Mouse (Mus musculus): Measurements from ENCODE around the gene Ptgr1. TPM values are rescaled to one million over a fixed set of nuclear protein-coding genes. Genes with fewer than 3 reads are reported as not detected.

The Ptgr1 gene
- polyA plus RNA-seq, 1 experiment from 2014 or later: 4.4 TPM

DNA sequence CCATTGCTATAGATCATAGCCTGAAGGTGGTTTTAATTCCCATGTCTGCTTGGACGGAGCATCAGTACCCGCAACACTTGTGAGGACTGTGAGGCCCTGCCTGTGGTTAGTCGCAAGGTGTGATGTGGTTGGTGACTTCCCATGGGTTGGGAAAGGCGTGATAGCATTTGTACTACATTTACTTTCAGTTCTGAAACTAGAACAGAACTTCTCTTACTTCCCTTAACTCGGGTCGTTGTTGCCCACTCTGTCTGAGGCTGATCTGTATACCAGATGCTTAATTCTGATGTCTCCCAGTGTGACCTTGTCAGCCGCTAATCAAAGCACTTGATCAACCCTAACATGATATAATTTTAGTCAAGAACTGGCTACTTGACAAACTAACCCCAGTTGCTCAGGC lies 22.3 kb upstream of the Ptgr1 start:
- no peak for ATAC-seq (ENCODE audit: low FRiP score, low TSS enrichment)
- 96% methylated on average over 7 of the region's 7 CpGs for WGBS

DNA sequence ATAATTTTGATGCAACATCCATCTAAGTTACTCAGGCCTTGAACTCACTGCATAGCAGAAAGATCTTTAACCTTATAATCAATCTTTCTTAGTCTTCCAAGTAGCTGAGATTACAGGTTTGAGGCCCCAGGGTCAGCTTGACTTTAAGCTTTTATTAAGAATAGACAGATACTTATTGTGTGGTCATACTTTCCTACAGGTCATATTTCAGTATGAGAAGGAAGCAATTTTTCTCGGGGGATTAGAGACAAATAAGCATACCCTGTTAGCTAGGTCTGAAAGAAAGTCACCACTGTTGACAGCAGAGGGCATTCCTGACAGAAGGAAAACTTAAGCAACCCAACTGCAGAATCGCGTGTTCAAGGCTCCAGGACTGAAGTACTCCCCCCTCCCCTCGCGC lies 21.1 kb upstream of the Ptgr1 start:
- ATAC-seq (ENCODE audit: low FRiP score, low TSS enrichment): no peak
- no peak overlapping the region for H3K9ac ChIP-seq (replicated peaks; ENCODE audit: low read length)
- no peaks in the 10 kb centered on the region for H3K27me3 ChIP-seq (ENCODE audit: control insufficient read depth, insufficient read depth, low read length)
- no peak overlapping the region for H3K27ac ChIP-seq (replicated peaks; ENCODE audit: low read depth, low read length)
- DNase-seq: no peak
- no peak overlapping the region for H3K4me2 ChIP-seq (ENCODE audit: low read length)
- H3K4me3 ChIP-seq (replicated peaks; ENCODE audit: low read depth, low read length): no peak overlapping the region
- peaks cover 15% of the 10 kb centered on the region for H3K4me1 ChIP-seq (ENCODE audit: control insufficient read depth, insufficient read depth, low read length)
- H3K36me3 ChIP-seq (ENCODE audit: control insufficient read depth, insufficient read depth, low read length): no peaks in the 10 kb centered on the region
- H3K9me3 ChIP-seq (ENCODE audit: control insufficient read depth, low read length): no peaks in the 10 kb centered on the region
- 84% methylated on average over 5 of the region's 5 CpGs for WGBS

More for the DNA sequence above, 22.3 kb upstream of the Ptgr1 start:
- no peaks in the 10 kb centered on the region for H3K9me3 ChIP-seq (ENCODE audit: control insufficient read depth, low read length)
- no peak overlapping the region for H3K27ac ChIP-seq (replicated peaks; ENCODE audit: low read depth, low read length)
- no peak overlapping the region for H3K4me2 ChIP-seq (ENCODE audit: low read length)
- peaks cover 10% of the 10 kb centered on the region for H3K4me1 ChIP-seq (ENCODE audit: control insufficient read depth, insufficient read depth, low read length)
- DNase-seq: no peak
- H3K27me3 ChIP-seq (ENCODE audit: control insufficient read depth, insufficient read depth, low read length): no peaks in the 10 kb centered on the region
- no peak overlapping the region for H3K4me3 ChIP-seq (replicated peaks; ENCODE audit: low read depth, low read length)
- no peaks in the 10 kb centered on the region for H3K36me3 ChIP-seq (ENCODE audit: control insufficient read depth, insufficient read depth, low read length)
- H3K9ac ChIP-seq (replicated peaks; ENCODE audit: low read length): no peak overlapping the region

DNA sequence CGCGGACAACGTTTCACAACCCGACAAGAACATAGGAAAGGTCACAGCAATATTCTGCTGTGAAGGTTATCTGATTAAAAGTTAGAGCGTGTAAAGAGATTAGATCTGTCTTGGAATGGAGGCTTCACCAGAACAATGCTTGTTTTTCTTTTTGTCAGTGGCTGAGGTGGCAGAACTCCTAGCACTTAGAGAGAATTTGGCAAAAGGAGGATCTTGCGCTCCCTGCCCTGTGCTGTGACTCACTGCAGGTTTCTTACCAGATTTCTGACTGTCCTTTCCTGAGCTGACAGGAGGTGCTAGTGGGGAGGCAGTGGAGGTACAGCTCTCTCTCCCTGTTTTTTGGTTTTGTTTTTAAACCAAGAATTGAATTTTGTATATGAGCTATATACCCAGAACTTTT lies 20.1 kb upstream of the Ptgr1 start:
- Histone ChIP-seq H3K4me2 (ENCODE audit: low read length) (no peak overlapping the region), H3K4me1 (ENCODE audit: control insufficient read depth, insufficient read depth, low read length) (peaks cover 18% of the 10 kb centered on the region), H3K4me3 (replicated peaks; ENCODE audit: low read depth, low read length) (no peak overlapping the region), H3K36me3 (ENCODE audit: control insufficient read depth, insufficient read depth, low read length) (no peaks in the 10 kb centered on the region), H3K9me3 (ENCODE audit: control insufficient read depth, low read length) (no peaks in the 10 kb centered on the region), H3K27me3 (ENCODE audit: control insufficient read depth, insufficient read depth, low read length) (no peaks in the 10 kb centered on the region), H3K27ac (replicated peaks; ENCODE audit: low read depth, low read length) (no peak overlapping the region), H3K9ac (replicated peaks; ENCODE audit: low read length) (no peak overlapping the region)
- 27% methylated on average over 6 of the region's 6 CpGs for WGBS
- ATAC-seq (ENCODE audit: low FRiP score, low TSS enrichment) (no peak), DNase-seq (no peak)

DNA sequence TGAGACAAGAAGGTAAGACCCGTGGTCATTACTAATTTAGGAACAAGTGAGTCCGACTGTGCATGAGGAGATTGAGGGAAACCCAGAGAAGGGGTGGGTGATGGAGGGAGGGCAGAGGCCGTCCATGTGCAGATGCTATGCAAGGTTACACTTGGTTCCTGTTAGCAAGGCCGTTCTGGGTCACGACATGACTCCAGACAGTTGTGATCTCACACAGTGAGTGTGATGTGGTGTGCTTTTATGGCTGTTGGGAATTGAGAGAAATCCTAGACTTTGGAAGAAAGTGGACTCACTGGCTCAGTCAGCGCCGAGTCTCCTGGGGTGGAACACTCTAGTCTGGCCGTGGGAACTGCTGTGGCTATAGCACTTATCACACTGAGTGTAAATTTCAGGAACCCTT lies 19.3 kb upstream of the Ptgr1 start:
- 66% methylated on average over 8 of the region's 8 CpGs for WGBS
- no peak for DNase-seq
- no peaks in the 10 kb centered on the region for H3K27me3 ChIP-seq (ENCODE audit: control insufficient read depth, insufficient read depth, low read length)
- ATAC-seq (ENCODE audit: low FRiP score, low TSS enrichment): no peak
- H3K4me3 ChIP-seq (replicated peaks; ENCODE audit: low read depth, low read length): no peak overlapping the region
- peaks cover 18% of the 10 kb centered on the region for H3K4me1 ChIP-seq (ENCODE audit: control insufficient read depth, insufficient read depth, low read length)
- no peak overlapping the region for H3K9ac ChIP-seq (replicated peaks; ENCODE audit: low read length)
- H3K4me2 ChIP-seq (ENCODE audit: low read length): no peak overlapping the region
- H3K27ac ChIP-seq (replicated peaks; ENCODE audit: low read depth, low read length): no peak overlapping the region
- H3K9me3 ChIP-seq (ENCODE audit: control insufficient read depth, low read length): no peaks in the 10 kb centered on the region
- no peaks in the 10 kb centered on the region for H3K36me3 ChIP-seq (ENCODE audit: control insufficient read depth, insufficient read depth, low read length)

DNA sequence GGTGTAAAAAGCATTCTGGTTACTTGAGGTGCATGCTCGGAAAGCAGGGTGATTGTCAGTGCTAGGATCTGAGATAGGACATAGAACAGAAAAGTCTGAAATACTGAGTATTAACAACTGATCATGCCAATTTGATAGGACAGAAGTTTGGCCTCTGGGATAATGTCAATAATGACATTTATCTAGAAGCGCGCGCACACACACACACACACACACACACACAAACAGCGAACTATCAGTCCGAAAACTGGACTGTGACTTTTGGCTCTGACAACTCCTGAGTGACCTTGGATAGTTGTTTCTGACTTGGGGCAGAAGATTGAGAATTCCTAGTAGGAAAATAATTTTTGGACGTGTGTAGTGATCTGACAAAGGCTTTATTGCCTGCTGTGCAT lies 16.9 kb upstream of the Ptgr1 start:
- Histone ChIP-seq H3K4me3 (replicated peaks; ENCODE audit: low read depth, low read length) (peak overlapping the region; percentile 91), H3K27me3 (ENCODE audit: control insufficient read depth, insufficient read depth, low read length) (no peaks in the 10 kb centered on the region), H3K36me3 (ENCODE audit: control insufficient read depth, insufficient read depth, low read length) (no peaks in the 10 kb centered on the region), H3K9me3 (ENCODE audit: control insufficient read depth, low read length) (no peaks in the 10 kb centered on the region), H3K4me1 (ENCODE audit: control insufficient read depth, insufficient read depth, low read length) (peaks cover 18% of the 10 kb centered on the region), H3K27ac (replicated peaks; ENCODE audit: low read depth, low read length) (no peak overlapping the region), H3K9ac (replicated peaks; ENCODE audit: low read length) (peak overlapping the region; percentile 88), H3K4me2 (ENCODE audit: low read length) (peak overlapping the region; percentile 74)
- DNase-seq (no peak), ATAC-seq (ENCODE audit: low FRiP score, low TSS enrichment) (no peak)
- 43% methylated on average over 7 of the region's 7 CpGs for WGBS

DNA sequence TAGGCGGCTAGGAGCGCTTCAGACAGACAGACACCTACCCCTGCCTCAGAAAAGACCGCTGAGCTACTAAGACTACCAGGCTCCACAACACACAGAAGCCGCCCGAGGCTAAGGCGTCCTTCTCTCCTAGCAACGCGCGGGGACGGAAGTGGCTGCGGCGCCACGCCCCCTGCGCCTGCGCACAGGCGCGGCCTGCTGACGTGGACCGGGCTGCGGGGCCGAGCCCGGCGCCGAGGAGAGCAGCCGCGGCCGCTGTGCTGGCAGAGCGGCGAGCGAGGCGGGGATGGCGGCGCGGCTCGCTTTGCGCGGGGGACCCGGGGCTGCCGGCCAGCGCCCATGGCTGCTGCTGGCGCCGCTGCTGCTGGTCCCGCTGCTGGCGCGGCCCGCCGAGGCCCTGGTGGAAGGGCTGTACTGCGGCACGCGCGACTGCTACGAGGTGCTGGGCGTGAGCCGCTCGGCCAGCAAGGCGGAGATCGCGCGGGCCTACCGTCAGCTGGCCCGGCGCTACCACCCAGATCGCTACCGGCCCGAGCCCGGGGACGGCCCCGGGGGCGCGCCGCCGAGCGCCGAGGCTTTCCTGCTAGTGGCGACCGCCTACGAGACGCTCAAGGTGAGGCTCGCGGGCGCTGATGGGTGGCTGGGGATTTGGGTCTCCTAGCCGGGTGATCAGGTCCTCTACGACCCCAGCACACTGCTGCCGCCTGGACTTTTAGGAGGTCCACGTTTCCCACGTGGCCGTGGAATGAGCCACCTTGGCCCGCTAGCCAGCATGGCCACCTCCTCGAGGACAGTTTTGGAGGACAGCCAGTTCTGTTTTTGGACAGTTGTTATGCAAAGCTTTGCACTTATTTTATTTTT lies 16.3 kb upstream of the Ptgr1 start, which contains the start of gene Gm20503:
TSS of gene Gm20503 (plus strand) at position 263 of the 858 bp plus-strand sequence.
- no peaks in the 10 kb centered on the region for H3K36me3 ChIP-seq (ENCODE audit: control insufficient read depth, insufficient read depth, low read length)
- ATAC-seq (ENCODE audit: low FRiP score, low TSS enrichment): peak; percentile 98
- H3K27me3 ChIP-seq (ENCODE audit: control insufficient read depth, insufficient read depth, low read length): no peaks in the 10 kb centered on the region
- peak within 1 kb of the TSS; percentile 74 for H3K4me2 ChIP-seq (ENCODE audit: low read length)
- peak within 1 kb of the TSS; percentile 90 for H3K27ac ChIP-seq (replicated peaks; ENCODE audit: low read depth, low read length)
- under 1% methylated on average over 74 of the region's 89 CpGs for WGBS
- H3K4me1 ChIP-seq (ENCODE audit: control insufficient read depth, insufficient read depth, low read length): peaks cover 18% of the 10 kb centered on the region
- H3K9me3 ChIP-seq (ENCODE audit: control insufficient read depth, low read length): no peaks in the 10 kb centered on the region
- DNase-seq: peak; percentile 98
- H3K4me3 ChIP-seq (replicated peaks; ENCODE audit: low read depth, low read length): peak within 1 kb of the TSS; percentile 91
- peak within 1 kb of the TSS; percentile 88 for H3K9ac ChIP-seq (replicated peaks; ENCODE audit: low read length)

DNA sequence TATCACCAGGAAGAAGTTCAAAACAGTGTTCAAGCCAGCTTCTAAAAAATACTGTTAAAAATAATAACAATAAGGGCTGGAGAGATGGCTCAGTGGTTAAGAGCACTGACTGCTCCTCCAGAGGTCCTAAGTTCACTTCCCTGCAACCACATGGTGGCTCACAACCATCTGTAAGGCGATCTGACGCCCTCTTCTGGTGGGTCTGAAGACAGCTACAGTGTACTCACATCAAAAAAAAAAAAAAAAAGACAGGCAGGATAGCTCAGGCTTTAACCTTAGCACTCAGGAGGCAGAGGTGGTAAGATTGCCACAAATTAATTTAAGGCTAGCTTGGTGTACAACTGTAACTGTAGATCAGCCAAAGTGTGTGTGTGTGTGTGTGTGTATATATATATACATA lies 13.7 kb upstream of the Ptgr1 start:
- ATAC-seq (ENCODE audit: low FRiP score, low TSS enrichment) (no peak), DNase-seq (peak; percentile 25)
- H3K27me3 ChIP-seq (ENCODE audit: control insufficient read depth, insufficient read depth, low read length): no peaks in the 10 kb centered on the region
- H3K4me2 ChIP-seq (ENCODE audit: low read length): no peak overlapping the region
- no peak overlapping the region for H3K27ac ChIP-seq (replicated peaks; ENCODE audit: low read depth, low read length)
- no peaks in the 10 kb centered on the region for H3K9me3 ChIP-seq (ENCODE audit: control insufficient read depth, low read length)
- no peak overlapping the region for H3K9ac ChIP-seq (replicated peaks; ENCODE audit: low read length)
- no peak overlapping the region for H3K4me3 ChIP-seq (replicated peaks; ENCODE audit: low read depth, low read length)
- peaks cover 18% of the 10 kb centered on the region for H3K4me1 ChIP-seq (ENCODE audit: control insufficient read depth, insufficient read depth, low read length)
- H3K36me3 ChIP-seq (ENCODE audit: control insufficient read depth, insufficient read depth, low read length): no peaks in the 10 kb centered on the region
- 0% methylated on average over 2 of the region's 2 CpGs for WGBS

DNA sequence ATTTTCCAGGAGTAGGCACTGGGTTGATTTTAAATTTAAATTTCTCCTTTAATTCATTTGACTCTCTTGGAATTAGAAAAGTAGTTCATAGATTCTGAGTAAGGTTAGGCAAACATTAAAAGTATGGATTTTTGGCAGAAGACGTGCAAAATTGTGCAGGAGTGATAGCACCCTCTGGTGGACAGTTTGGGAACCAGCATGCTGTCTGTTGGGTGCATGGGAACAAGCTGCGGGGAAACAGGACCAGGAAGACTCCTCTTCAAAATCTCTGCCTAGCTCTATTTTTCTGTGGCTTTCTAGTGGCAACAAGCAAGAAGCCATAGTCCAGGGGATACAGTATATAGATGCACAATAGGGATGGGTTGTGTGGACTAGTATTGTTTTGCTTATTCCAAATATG lies 12.8 kb upstream of the Ptgr1 start:
- no peak overlapping the region for H3K4me2 ChIP-seq (ENCODE audit: low read length)
- H3K4me1 ChIP-seq (ENCODE audit: control insufficient read depth, insufficient read depth, low read length): peaks cover 13% of the 10 kb centered on the region
- H3K9ac ChIP-seq (replicated peaks; ENCODE audit: low read length): no peak overlapping the region
- DNase-seq: peak; percentile 85
- ATAC-seq (ENCODE audit: low FRiP score, low TSS enrichment): no peak
- H3K27me3 ChIP-seq (ENCODE audit: control insufficient read depth, insufficient read depth, low read length): no peaks in the 10 kb centered on the region
- no peak overlapping the region for H3K4me3 ChIP-seq (replicated peaks; ENCODE audit: low read depth, low read length)
- WGBS: 4% methylated on average over 2 of the region's 2 CpGs
- H3K36me3 ChIP-seq (ENCODE audit: control insufficient read depth, insufficient read depth, low read length): no peaks in the 10 kb centered on the region
- no peaks in the 10 kb centered on the region for H3K9me3 ChIP-seq (ENCODE audit: control insufficient read depth, low read length)
- no peak overlapping the region for H3K27ac ChIP-seq (replicated peaks; ENCODE audit: low read depth, low read length)

DNA sequence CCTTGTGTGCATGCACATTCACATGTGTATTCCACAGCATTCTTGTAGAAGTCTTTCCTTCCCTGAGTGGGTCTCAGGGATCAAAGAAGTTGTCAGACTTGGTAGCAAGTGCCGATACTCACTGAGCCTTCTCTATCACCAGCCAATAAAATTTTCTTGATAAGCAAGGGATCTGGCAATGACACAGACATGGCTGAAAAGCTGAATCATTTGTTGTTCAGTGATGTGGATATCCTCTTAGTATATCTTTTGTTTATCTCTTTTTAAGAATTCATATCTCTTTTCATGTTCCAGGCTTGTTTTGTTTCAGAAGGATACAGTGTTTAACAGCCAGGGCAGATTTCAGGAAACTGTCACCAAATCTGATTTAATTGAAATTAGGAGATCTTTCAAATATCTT lies 11.8 kb upstream of the Ptgr1 start:
- Histone ChIP-seq H3K4me3 (replicated peaks; ENCODE audit: low read depth, low read length) (no peak overlapping the region), H3K4me1 (ENCODE audit: control insufficient read depth, insufficient read depth, low read length) (peaks cover 3% of the 10 kb centered on the region; the same call in 1 of the 2 replicates), H3K27me3 (ENCODE audit: control insufficient read depth, insufficient read depth, low read length) (no peaks in the 10 kb centered on the region), H3K27ac (replicated peaks; ENCODE audit: low read depth, low read length) (no peak overlapping the region), H3K36me3 (ENCODE audit: control insufficient read depth, insufficient read depth, low read length) (no peaks in the 10 kb centered on the region), H3K9ac (replicated peaks; ENCODE audit: low read length) (no peak overlapping the region), H3K9me3 (ENCODE audit: control insufficient read depth, low read length) (no peaks in the 10 kb centered on the region), H3K4me2 (ENCODE audit: low read length) (no peak overlapping the region)
- 91% methylated on average over 1 of the region's 1 CpGs for WGBS
- ATAC-seq (ENCODE audit: low FRiP score, low TSS enrichment) (no peak), DNase-seq (no peak)

Data from midbrain, embryonic 14.5 days (tissue).